Mouse (Mus musculus) neural tube, embryonic 14.5 days (tissue): Measurements from ENCODE around the gene Agrn. TPM values are rescaled to one million over a fixed set of nuclear protein-coding genes. Genes with fewer than 3 reads are reported as not detected.
A peak's percentile ranks its signal among the peaks of the same experiment; 100 is the strongest.

Experiments used
- ATAC-seq: fragments of 200-750 bp; cut with Nextera tagmentation; 2 replicates; pipeline ENCODE4 v1.8.0; 2017; ENCODE audit warnings: low read depth, mild to moderate bottlenecking, moderate TSS enrichment, moderate library complexity
- H3K27ac ChIP-seq: fragments of 300-500 bp; sonication (generic); 2 replicates; pipeline ENCODE4 v1.5.1; 2014; ENCODE audit warnings: low read depth, mild to moderate bottlenecking, control low read depth, low read length, moderate library complexity, mixed read lengths
- H3K27me3 ChIP-seq: fragments of 300-500 bp; sonication (generic); 2 replicates; pipeline ENCODE4 v1.6.1; 2014; ENCODE audit warnings: low read length; ENCODE audit not compliant: control insufficient read depth, insufficient read depth
- H3K36me3 ChIP-seq: fragments of 300-500 bp; sonication (generic); 2 replicates; pipeline ENCODE4 v1.6.1; 2014; ENCODE audit warnings: low read length, mixed read lengths; ENCODE audit not compliant: control insufficient read depth, insufficient read depth
- H3K4me1 ChIP-seq: fragments of 300-500 bp; sonication (generic); 2 replicates; pipeline ENCODE4 v1.6.1; 2014; ENCODE audit warnings: low read length; ENCODE audit not compliant: control insufficient read depth, insufficient read depth
- H3K4me2 ChIP-seq: fragments of 300-500 bp; sonication (generic); 2 replicates; pipeline ENCODE4 v1.6.1; 2014; ENCODE audit warnings: mild to moderate bottlenecking, low read depth, low read length, control low read depth
- H3K4me3 ChIP-seq: fragments of 300-500 bp; sonication (generic); 2 replicates; pipeline ENCODE4 v1.5.1; 2014; ENCODE audit warnings: low read depth, low read length, control low read depth, mixed read lengths
- H3K9ac ChIP-seq: fragments of 300-500 bp; sonication (generic); replicated peaks from 2 replicates; pipeline ENCODE4 v1.6.1; 2014; ENCODE audit warnings: low read depth, mild to moderate bottlenecking, control low read depth, low read length, mixed read lengths
- H3K9me3 ChIP-seq: fragments of 300-500 bp; sonication (generic); 2 replicates; pipeline ENCODE4 v1.6.1; 2016; ENCODE audit warnings: low read length; ENCODE audit not compliant: control insufficient read depth
- WGBS: fragments of 180-500 bp; shearing (Covaris S2); extraction: QIAGEN DNeasy Blood & Tissue Kit; methylation state at CpG from one replicate; pipeline ENCODE4 v1.1.7; 2014; 5-methylcytosine and 5-hydroxymethylcytosine counted together
- polyA plus RNA-seq: library from polyadenylated mRNA; unstranded; fragments of >200 nt; fragmentation: Nextera tagmentation; extraction: Ambion mirVana; gene quantifications from 2 replicates; pipeline ENCODE4 v1.2.1, GENCODE M21; 2014

Gene Agrn
- polyA plus RNA-seq, 1 experiment from 2014 or later: 100 TPM

GRCm38 (mm10) chr4:156227752-156228392 is 30.6 kb upstream of the Agrn start:
- no peak for ATAC-seq
- H3K4me2 ChIP-seq: no peak overlapping the region
- H3K9me3 ChIP-seq: no peaks in the 10 kb centered on the region
- peaks cover 25% of the 10 kb centered on the region for H3K36me3 ChIP-seq
- 38% methylated on average over 18 of the region's 18 CpGs for WGBS
- 0 out of 2 replicates have a peak overlapping the region, but pooled peaks have one; percentile 11 for H3K9ac ChIP-seq
- H3K27me3 ChIP-seq: no peaks in the 10 kb centered on the region
- H3K4me3 ChIP-seq: no peak overlapping the region
- no peak overlapping the region for H3K27ac ChIP-seq
- H3K4me1 ChIP-seq: no peaks in the 10 kb centered on the region

- WGBS: 100% methylated on average over 2 of the region's 2 CpGs
- no peak overlapping the region for H3K27ac ChIP-seq
- H3K9me3 ChIP-seq: no peaks in the 10 kb centered on the region
Observed at GRCm38 (mm10) chr4:156224276-156224675, 27.0 kb upstream of the Agrn start.

GRCm38 (mm10) chr4:156219936-156220335 is 22.6 kb upstream of the Agrn start:
- Histone ChIP-seq H3K4me1 (no peaks in the 10 kb centered on the region), H3K9me3 (no peaks in the 10 kb centered on the region), H3K4me2 (no peak overlapping the region), H3K27me3 (no peaks in the 10 kb centered on the region), H3K9ac (no peak overlapping the region), H3K4me3 (no peak overlapping the region), H3K36me3 (peaks cover 6% of the 10 kb centered on the region; the same call in 1 of the 2 replicates), H3K27ac (no peak overlapping the region)
- 91% methylated on average over 11 of the region's 11 CpGs for WGBS
- ATAC-seq: no peak

More at GRCm38 (mm10) chr4:156224276-156224675, 27.0 kb upstream of the Agrn start:
- Histone ChIP-seq H3K4me2 (no peak overlapping the region), H3K36me3 (peaks cover 7% of the 10 kb centered on the region), H3K4me1 (no peaks in the 10 kb centered on the region), H3K4me3 (no peak overlapping the region), H3K27me3 (no peaks in the 10 kb centered on the region), H3K9ac (no peak overlapping the region)
- ATAC-seq: no peak

- peaks cover 6% of the 10 kb centered on the region; the same call in 1 of the 2 replicates for H3K36me3 ChIP-seq
- H3K4me2 ChIP-seq: no peak overlapping the region
- H3K9ac ChIP-seq: no peak overlapping the region
- H3K9me3 ChIP-seq: no peaks in the 10 kb centered on the region
- H3K4me3 ChIP-seq: no peak overlapping the region
- H3K4me1 ChIP-seq: no peaks in the 10 kb centered on the region
- H3K27ac ChIP-seq: no peak overlapping the region
- H3K27me3 ChIP-seq: no peaks in the 10 kb centered on the region
- 89% methylated on average over 16 of the region's 16 CpGs for WGBS
- ATAC-seq: no peak
Observed at GRCm38 (mm10) chr4:156217838-156218237, 20.6 kb upstream of the Agrn start.

GRCm38 (mm10) chr4:156217022-156217669 is 19.9 kb upstream of the Agrn start:
- Histone ChIP-seq H3K4me2 (no peak overlapping the region), H3K36me3 (peaks cover 5% of the 10 kb centered on the region; the same call in 1 of the 2 replicates), H3K4me3 (no peak overlapping the region), H3K27ac (no peak overlapping the region), H3K9ac (no peak overlapping the region), H3K9me3 (no peaks in the 10 kb centered on the region), H3K27me3 (no peaks in the 10 kb centered on the region), H3K4me1 (no peaks in the 10 kb centered on the region)
- ATAC-seq: no peak
- WGBS: 87% methylated on average over 16 of the region's 16 CpGs

- Histone ChIP-seq H3K4me3 (no peak overlapping the region), H3K27me3 (no peaks in the 10 kb centered on the region), H3K27ac (no peak overlapping the region), H3K9me3 (no peaks in the 10 kb centered on the region), H3K9ac (no peak overlapping the region), H3K36me3 (no peaks in the 10 kb centered on the region), H3K4me2 (no peak overlapping the region), H3K4me1 (no peaks in the 10 kb centered on the region)
- no peak for ATAC-seq
- 85% methylated on average over 2 of the region's 2 CpGs for WGBS
Observed at GRCm38 (mm10) chr4:156216196-156216595, 18.9 kb upstream of the Agrn start.

- H3K4me2 ChIP-seq: no peak within 1 kb of the TSS
- H3K4me3 ChIP-seq: no peak within 1 kb of the TSS
- 76% methylated on average over 4 of the region's 4 CpGs for WGBS
- H3K36me3 ChIP-seq: no peaks in the 10 kb centered on the region
- H3K27ac ChIP-seq: no peak within 1 kb of the TSS
- no peaks in the 10 kb centered on the region for H3K9me3 ChIP-seq
- H3K27me3 ChIP-seq: no peaks in the 10 kb centered on the region
- no peak for ATAC-seq
- no peak within 1 kb of the TSS for H3K9ac ChIP-seq
- no peaks in the 10 kb centered on the region for H3K4me1 ChIP-seq
Observed at GRCm38 (mm10) chr4:156215649-156216048, 18.4 kb upstream of the Agrn start, which contains the start of gene Perm1. Perm1 (plus strand) TSS chr4:156215868.

GRCm38 (mm10) chr4:156213134-156213533 is 15.8 kb upstream of the Agrn start:
- no peak overlapping the region for H3K4me2 ChIP-seq
- ATAC-seq: no peak
- H3K4me1 ChIP-seq: no peaks in the 10 kb centered on the region
- H3K27ac ChIP-seq: no peak overlapping the region
- H3K4me3 ChIP-seq: no peak overlapping the region
- H3K27me3 ChIP-seq: no peaks in the 10 kb centered on the region
- WGBS: 94% methylated on average over 13 of the region's 13 CpGs
- no peaks in the 10 kb centered on the region for H3K36me3 ChIP-seq
- H3K9me3 ChIP-seq: no peaks in the 10 kb centered on the region
- H3K9ac ChIP-seq: no peak overlapping the region

- ATAC-seq: no peak
- WGBS: 80% methylated on average over 13 of the region's 13 CpGs
- no peaks in the 10 kb centered on the region for H3K27me3 ChIP-seq
- H3K9ac ChIP-seq: no peak overlapping the region
- no peaks in the 10 kb centered on the region for H3K36me3 ChIP-seq
- H3K4me1 ChIP-seq: 0 out of 2 replicates have a peak, but pooled peaks cover 2% of the 10 kb centered on the region
- no peak overlapping the region for H3K27ac ChIP-seq
- no peaks in the 10 kb centered on the region for H3K9me3 ChIP-seq
- no peak overlapping the region for H3K4me2 ChIP-seq
- H3K4me3 ChIP-seq: no peak overlapping the region
Observed at GRCm38 (mm10) chr4:156209963-156210635, 12.8 kb upstream of the Agrn start.
